Mouse (Mus musculus) erythroblast, embryonic 14.5 days (primary cell): ENCODE measurements around the gene Slc2a4.

Experiments
- GATA1 ChIP-seq: IDR thresholded peaks from 2 replicates; pipeline ENCODE4 v1.6.1; 2012; ENCODE audit warnings: low read length, inconsistent platforms, mixed read lengths
- TAL1 ChIP-seq: IDR thresholded peaks from 3 replicates; pipeline ENCODE4 v1.6.1; 2012; ENCODE audit warnings: low read length, inconsistent platforms, mixed read lengths

- TF ChIP-seq TAL1 (no peak), GATA1 (no peak)
These were observed 10.6 kb downstream of the Slc2a4 start for GRCm38 (mm10) chr11:69937385-69937784.
